Mouse (Mus musculus): Measurements from ENCODE around the gene Magi1. TPM values are rescaled to one million over a fixed set of nuclear protein-coding genes. Genes with fewer than 3 reads are reported as not detected.

Gene Magi1
- polyA plus RNA-seq, 1 experiment: 1.3 TPM

- no peak overlapping the region for H3K4me3 ChIP-seq (replicated peaks; ENCODE audit: control insufficient read depth, low read depth, low read length)
- 15% methylated on average over 11 of the region's 11 CpGs for WGBS
- TF ChIP-seq POLR2A (IDR thresholded peaks at IDR 0.05; ENCODE audit: borderline replicate concordance, control insufficient read depth, low read depth, low read length) (no peak), CTCF (IDR thresholded peaks at IDR 0.05; ENCODE audit: control insufficient read depth, insufficient read depth, low read length) (peak; percentile 58)
- no peaks in the 10 kb centered on the region for H3K4me1 ChIP-seq (ENCODE audit: control insufficient read depth, insufficient read depth, low read length)
- no peak overlapping the region for H3K27ac ChIP-seq (ENCODE audit: control insufficient read depth, insufficient read depth, low read depth, low read length, poor library complexity)
Observed at GRCm38 (mm10) chr6:93757353-93758087, 526.2 kb downstream of the Magi1 start.

GRCm38 (mm10) chr6:93743145-93743544, 540.6 kb downstream of the Magi1 start:
- WGBS: 63% methylated on average over 6 of the region's 6 CpGs
- H3K27ac ChIP-seq (ENCODE audit: control insufficient read depth, insufficient read depth, low read depth, low read length, poor library complexity): no peak overlapping the region
- H3K4me3 ChIP-seq (replicated peaks; ENCODE audit: control insufficient read depth, low read depth, low read length): no peak overlapping the region
- H3K4me1 ChIP-seq (ENCODE audit: control insufficient read depth, insufficient read depth, low read length): no peaks in the 10 kb centered on the region
- TF ChIP-seq POLR2A (IDR thresholded peaks at IDR 0.05; ENCODE audit: borderline replicate concordance, control insufficient read depth, low read depth, low read length) (no peak), CTCF (IDR thresholded peaks at IDR 0.05; ENCODE audit: control insufficient read depth, insufficient read depth, low read length) (no peak)

DNA sequence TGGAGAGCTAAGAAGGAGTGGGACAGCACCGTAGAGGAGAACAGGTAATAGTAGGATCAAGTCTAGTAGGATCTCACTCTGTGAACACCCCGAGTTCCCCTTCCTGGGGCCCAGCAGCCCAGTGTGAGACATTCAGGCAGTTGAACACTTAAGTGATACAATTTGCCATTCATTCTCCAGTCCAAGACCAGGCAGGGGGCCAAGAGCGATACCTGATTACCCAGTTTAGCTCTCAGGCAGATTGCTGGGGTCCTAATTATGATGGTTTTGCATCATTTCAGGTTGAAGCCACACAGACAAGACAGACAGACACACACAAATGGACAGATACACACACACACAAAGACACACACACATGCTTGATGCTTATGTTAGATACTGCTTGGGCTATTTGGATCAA, 543.9 kb downstream of the Magi1 start:
- 86% methylated on average over 3 of the region's 3 CpGs for WGBS
- H3K27ac ChIP-seq (ENCODE audit: control insufficient read depth, insufficient read depth, low read depth, low read length, poor library complexity): no peak overlapping the region
- no peak for TF ChIP-seq POLR2A (IDR thresholded peaks at IDR 0.05; ENCODE audit: borderline replicate concordance, control insufficient read depth, low read depth, low read length)
- no peak for TF ChIP-seq CTCF (IDR thresholded peaks at IDR 0.05; ENCODE audit: control insufficient read depth, insufficient read depth, low read length)
- H3K4me3 ChIP-seq (replicated peaks; ENCODE audit: control insufficient read depth, low read depth, low read length): no peak overlapping the region
- H3K4me1 ChIP-seq (ENCODE audit: control insufficient read depth, insufficient read depth, low read length): no peaks in the 10 kb centered on the region

DNA sequence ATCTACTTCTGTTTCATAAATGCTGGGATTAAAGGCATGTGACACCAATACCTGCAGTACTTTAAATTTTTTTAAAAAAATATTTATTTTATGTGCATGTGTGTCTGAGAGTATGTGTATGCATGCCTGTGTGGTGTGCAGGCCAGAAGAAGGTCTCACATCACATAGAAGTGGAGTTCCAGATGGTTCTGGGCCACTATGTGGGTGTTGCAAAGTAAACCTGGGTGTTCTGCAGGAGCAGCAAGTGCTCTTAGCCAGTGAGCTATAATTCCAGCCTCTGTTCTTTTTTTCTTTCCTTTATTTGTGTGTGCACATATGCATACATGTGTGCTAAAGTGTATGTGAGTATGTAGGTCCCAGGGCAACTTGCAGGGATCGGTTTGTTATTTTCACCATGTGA, 546.6 kb downstream of the Magi1 start:
- Histone ChIP-seq H3K27ac (ENCODE audit: control insufficient read depth, insufficient read depth, low read depth, low read length, poor library complexity) (no peak overlapping the region), H3K4me1 (ENCODE audit: control insufficient read depth, insufficient read depth, low read length) (no peaks in the 10 kb centered on the region), H3K4me3 (replicated peaks; ENCODE audit: control insufficient read depth, low read depth, low read length) (no peak overlapping the region)
- WGBS: 79% methylated on average over 1 of the region's 1 CpGs
- TF ChIP-seq CTCF (IDR thresholded peaks at IDR 0.05; ENCODE audit: control insufficient read depth, insufficient read depth, low read length) (no peak), POLR2A (IDR thresholded peaks at IDR 0.05; ENCODE audit: borderline replicate concordance, control insufficient read depth, low read depth, low read length) (no peak)

GRCm38 (mm10) chr6:93736071-93736470, 547.6 kb downstream of the Magi1 start:
- TF ChIP-seq CTCF (IDR thresholded peaks at IDR 0.05; ENCODE audit: control insufficient read depth, insufficient read depth, low read length): no peak
- 87% methylated on average over 3 of the region's 3 CpGs for WGBS

DNA sequence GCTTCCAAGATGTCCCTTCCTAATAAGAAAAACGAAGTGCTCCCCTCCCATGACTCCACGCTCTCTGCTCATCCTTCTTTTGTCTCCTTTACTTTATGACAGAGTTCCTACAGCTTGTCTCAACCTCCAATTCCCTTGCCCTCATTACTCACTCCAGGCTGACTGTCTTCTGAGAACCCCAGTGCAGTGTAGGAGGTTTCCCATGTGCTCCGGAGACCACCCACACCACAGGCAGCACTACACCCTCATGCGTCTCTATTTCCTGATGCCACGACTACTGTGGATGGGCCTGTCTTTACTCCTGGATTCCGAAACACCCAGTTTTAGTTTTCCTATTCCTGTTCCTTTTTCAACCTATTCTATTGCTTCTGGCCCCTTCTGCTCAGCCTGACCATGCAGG, 549.9 kb downstream of the Magi1 start:
- no peak overlapping the region for H3K4me3 ChIP-seq (replicated peaks; ENCODE audit: control insufficient read depth, low read depth, low read length)

More at GRCm38 (mm10) chr6:93736071-93736470, 547.6 kb downstream of the Magi1 start:
- no peaks in the 10 kb centered on the region for H3K4me1 ChIP-seq (ENCODE audit: control insufficient read depth, insufficient read depth, low read length)
- H3K4me3 ChIP-seq (replicated peaks; ENCODE audit: control insufficient read depth, low read depth, low read length): no peak overlapping the region
- no peak overlapping the region for H3K27ac ChIP-seq (ENCODE audit: control insufficient read depth, insufficient read depth, low read depth, low read length, poor library complexity)

DNA sequence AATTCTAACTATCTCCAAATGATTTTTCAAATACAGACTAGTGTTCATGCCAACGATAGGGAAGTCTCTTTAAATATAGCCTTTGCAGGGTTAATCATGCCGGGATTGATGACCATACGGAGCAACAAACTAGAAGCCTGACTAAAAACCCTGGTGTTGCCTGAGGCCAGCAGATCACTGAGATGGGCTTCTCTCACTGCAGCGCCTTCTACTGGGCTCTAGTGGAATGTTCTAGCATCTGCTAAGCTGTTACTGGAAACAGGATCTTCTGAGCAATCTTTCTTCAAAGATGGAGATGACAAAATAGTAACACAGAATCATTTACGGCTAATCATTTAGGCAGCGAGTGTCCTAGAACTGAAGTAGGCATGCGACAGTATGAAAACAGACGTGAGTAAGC, 554.0 kb downstream of the Magi1 start:
- 73% methylated on average over 8 of the region's 8 CpGs for WGBS
- no peak for TF ChIP-seq POLR2A (IDR thresholded peaks at IDR 0.05; ENCODE audit: borderline replicate concordance, control insufficient read depth, low read depth, low read length)
- TF ChIP-seq CTCF (IDR thresholded peaks at IDR 0.05; ENCODE audit: control insufficient read depth, insufficient read depth, low read length): no peak
- Histone ChIP-seq H3K27ac (ENCODE audit: control insufficient read depth, insufficient read depth, low read depth, low read length, poor library complexity) (no peak overlapping the region), H3K4me1 (ENCODE audit: control insufficient read depth, insufficient read depth, low read length) (no peaks in the 10 kb centered on the region; the same call in 1 of the 2 replicates), H3K4me3 (replicated peaks; ENCODE audit: control insufficient read depth, low read depth, low read length) (no peak overlapping the region)

More for the DNA sequence above, 549.9 kb downstream of the Magi1 start:
- TF ChIP-seq POLR2A (IDR thresholded peaks at IDR 0.05; ENCODE audit: borderline replicate concordance, control insufficient read depth, low read depth, low read length) (no peak), CTCF (IDR thresholded peaks at IDR 0.05; ENCODE audit: control insufficient read depth, insufficient read depth, low read length) (no peak)
- H3K4me1 ChIP-seq (ENCODE audit: control insufficient read depth, insufficient read depth, low read length): no peaks in the 10 kb centered on the region
- no peak overlapping the region for H3K27ac ChIP-seq (ENCODE audit: control insufficient read depth, insufficient read depth, low read depth, low read length, poor library complexity)
- 82% methylated on average over 6 of the region's 6 CpGs for WGBS

DNA sequence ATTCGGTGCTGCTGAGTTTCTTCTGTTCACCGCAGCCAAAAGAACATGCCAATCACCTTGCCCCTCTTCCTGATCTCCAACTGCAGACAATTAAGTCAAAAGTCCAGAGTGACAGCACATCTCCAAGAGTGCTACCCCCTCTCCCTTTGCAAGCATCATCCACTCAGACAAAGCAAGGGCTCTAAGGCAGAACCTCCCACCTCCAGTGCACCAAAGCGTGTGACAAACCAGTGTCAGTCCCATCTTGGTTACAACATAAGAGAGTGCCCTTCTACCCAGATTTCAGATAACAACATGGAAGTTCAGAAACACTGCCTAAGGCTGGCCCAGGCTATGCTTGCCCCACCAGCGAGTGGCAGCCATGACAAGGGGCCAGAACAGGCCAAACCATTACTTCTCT, 554.9 kb downstream of the Magi1 start:
- Histone ChIP-seq H3K4me1 (ENCODE audit: control insufficient read depth, insufficient read depth, low read length) (no peaks in the 10 kb centered on the region; the same call in 1 of the 2 replicates), H3K4me3 (replicated peaks; ENCODE audit: control insufficient read depth, low read depth, low read length) (no peak overlapping the region), H3K27ac (ENCODE audit: control insufficient read depth, insufficient read depth, low read depth, low read length, poor library complexity) (no peak overlapping the region)
- 79% methylated on average over 4 of the region's 4 CpGs for WGBS
- TF ChIP-seq POLR2A (IDR thresholded peaks at IDR 0.05; ENCODE audit: borderline replicate concordance, control insufficient read depth, low read depth, low read length) (no peak), CTCF (IDR thresholded peaks at IDR 0.05; ENCODE audit: control insufficient read depth, insufficient read depth, low read length) (no peak)

Measured in bone marrow, adult 2 months (tissue).